Mouse (Mus musculus) embryonic stem cell, embryonic (primary cell): Measurements from ENCODE around the gene Glb1.

ENCODE experiments used
- CTCF ChIA-PET, 4 experiments: fragments of 300-600 bp in 2 of 4; fragments of 350-600 bp in 2 of 4; sonication (Branson Sonifier 250); formaldehyde crosslinking; loops; one replicate each; lab custom pipeline; 2022; ENCODE audit warnings: inconsistent platforms in 2 of 4; lab: Charles Lee
- POLR2A ChIA-PET, 4 experiments: fragments of 300-600 bp in 2 of 4; fragments of 350-600 bp in 2 of 4; sonication (Branson Sonifier 250); formaldehyde crosslinking; loops; one replicate each; lab custom pipeline; 2022; ENCODE audit warnings: antibody characterized with exemption in 4 of 4, inconsistent platforms in 1 of 4; lab: Charles Lee

Glb1 gene

DNA sequence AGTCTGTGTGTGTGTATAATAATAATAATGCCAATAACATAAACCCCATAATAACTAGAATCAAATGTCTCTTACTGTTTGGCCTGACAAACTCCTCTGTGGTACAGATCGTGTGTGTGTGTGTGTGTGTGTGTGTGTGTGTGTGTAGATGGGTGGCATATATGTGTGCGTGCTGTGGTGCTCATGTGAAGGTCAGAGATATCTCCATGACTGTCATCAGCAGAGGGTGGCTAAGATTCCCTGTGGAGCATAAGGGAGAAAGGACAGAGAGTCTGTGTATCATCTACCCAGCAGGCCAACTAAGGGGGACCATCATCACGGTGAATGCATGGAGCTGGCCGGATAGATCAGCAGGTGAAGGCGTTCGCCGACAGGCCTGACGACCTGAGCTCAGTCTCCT is 46.0 kb downstream of the Glb1 start:
- ChIA-PET CTCF (interaction anchor here in 1 of 4 experiments (1.4 kb wide), 1 partner anchor 10 kb away, joined by 4 read pairs; no protein-coding TSS in a partner anchor), POLR2A (interaction anchor here in 2 of 4 experiments (0.6 to 3.5 kb wide), 6 partner anchors 11 to 759 kb away, joined by 3 to 13 read pairs (median 3); no protein-coding TSS in a partner anchor)

DNA sequence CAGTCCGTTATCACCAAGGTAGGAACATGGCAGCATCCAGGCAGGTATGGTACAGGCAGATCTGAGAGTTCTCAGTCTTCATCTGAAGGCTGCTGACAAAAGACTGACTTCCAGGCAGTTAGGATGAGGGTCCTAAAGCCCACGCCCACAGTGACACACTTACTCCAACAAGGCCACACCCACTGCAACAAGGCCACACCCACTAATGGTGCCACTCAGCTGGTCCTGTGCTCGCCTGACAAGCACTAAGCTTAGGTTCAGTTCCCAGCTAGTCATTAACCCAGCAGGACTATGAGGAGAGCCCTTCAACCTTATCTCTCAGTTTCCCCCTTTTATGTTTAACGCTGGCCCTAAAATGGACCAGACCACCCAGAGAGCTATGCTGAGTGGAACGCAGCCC is 47.8 kb downstream of the Glb1 start:
- ChIA-PET POLR2A (interaction anchor here in 3 of 4 experiments (0.6 to 1.5 kb wide), 10 partner anchors 9 to 412 kb away, joined by 3 to 9 read pairs (median 4); no protein-coding TSS in a partner anchor), CTCF (interaction anchor here in 1 of 4 experiments (0.6 to 1.0 kb wide), 2 partner anchors 10 to 136 kb away, joined by 3 read pairs; no protein-coding TSS in a partner anchor)

DNA sequence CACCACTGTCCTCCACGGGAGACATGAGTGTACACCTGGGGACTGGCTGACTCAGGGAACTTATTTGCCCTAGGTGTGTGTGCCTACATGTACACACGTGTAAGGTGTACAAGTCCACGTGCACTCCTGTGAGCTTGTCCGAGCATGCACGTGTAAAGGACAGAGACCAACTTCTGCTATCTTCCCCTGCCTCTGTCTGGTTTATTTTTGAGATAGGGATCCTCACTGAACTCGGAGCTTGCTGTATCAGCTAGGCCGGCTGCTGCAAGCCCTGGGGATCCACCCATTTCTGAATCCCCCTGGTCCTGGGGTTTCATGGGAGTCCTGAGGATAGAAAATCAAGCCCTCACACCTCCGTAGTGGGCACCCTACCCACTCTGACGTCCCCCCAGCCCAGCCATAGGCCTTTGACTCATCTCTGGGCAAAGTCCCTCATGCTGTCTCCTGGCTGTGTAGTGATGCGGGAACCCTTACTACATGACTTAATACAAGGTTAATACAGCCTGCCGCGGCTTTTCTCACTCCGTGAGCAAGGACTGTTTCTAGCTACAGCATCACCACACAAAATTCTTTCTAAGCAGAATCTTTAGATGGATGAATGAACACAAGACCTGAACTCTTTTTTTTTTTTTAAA is 48.4 kb downstream of the Glb1 start:
- ChIA-PET CTCF (interaction anchor here in 1 of 4 experiments (0.6 to 1.0 kb wide), 2 partner anchors 11 to 135 kb away, joined by 3 read pairs; no protein-coding TSS in a partner anchor), POLR2A (interaction anchor here (0.6 to 1.5 kb wide), 15 partner anchors 8 to 412 kb away, joined by 3 to 9 read pairs (median 3); no protein-coding TSS in a partner anchor)

DNA sequence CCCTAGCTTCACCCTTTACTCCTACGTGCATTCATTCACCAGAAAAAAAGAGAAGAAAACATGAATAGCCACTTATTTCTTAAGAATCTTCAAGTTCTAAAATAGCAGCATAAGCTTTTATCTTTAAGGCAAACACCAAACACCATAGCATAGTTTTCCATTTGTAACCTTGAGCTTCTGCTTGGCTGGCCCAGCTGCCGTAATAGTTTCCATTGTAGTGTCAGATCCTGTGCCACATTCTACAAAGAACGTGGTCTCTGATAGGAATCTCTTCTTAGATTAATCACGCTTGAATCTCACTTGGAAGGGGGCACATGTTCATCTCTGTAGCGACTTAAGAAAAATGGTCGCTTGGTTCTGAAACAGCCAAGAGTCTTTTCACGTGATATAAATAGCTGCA is 50.7 kb downstream of the Glb1 start:
- ChIA-PET CTCF (interaction anchor here in 1 of 4 experiments (0.6 kb wide), 1 partner anchor 22 kb away, joined by 4 read pairs; no protein-coding TSS in a partner anchor), POLR2A (interaction anchor here in 2 of 4 experiments (1.3 to 1.4 kb wide), 3 partner anchors 16 to 39 kb away, joined by 3 read pairs; no protein-coding TSS in a partner anchor)

DNA sequence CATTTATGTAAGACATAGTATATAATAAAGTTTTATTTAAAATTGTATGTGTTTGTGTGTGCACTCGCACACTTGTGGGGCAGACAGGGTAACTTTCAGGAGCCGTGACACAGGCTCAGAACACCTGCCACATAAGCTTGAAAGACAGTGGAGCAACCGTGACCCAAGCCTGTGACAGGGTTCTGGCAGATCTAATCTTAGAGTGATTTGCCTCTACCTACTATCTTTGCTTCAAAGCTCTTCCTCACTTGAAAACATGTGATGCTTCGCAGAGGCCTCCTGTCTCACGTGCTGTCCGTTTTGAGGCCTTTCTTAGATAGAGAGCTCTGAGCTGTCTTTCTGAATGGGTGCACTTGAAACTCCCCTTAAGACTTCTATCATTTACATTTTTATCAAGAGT is 51.5 kb downstream of the Glb1 start:
- POLR2A ChIA-PET = interaction anchor here in 2 of 4 experiments (1.1 to 1.4 kb wide), 3 partner anchors 8 to 32 kb away, joined by 3 to 5 read pairs (median 3); no protein-coding TSS in a partner anchor
- CTCF ChIA-PET = no interaction called here

DNA sequence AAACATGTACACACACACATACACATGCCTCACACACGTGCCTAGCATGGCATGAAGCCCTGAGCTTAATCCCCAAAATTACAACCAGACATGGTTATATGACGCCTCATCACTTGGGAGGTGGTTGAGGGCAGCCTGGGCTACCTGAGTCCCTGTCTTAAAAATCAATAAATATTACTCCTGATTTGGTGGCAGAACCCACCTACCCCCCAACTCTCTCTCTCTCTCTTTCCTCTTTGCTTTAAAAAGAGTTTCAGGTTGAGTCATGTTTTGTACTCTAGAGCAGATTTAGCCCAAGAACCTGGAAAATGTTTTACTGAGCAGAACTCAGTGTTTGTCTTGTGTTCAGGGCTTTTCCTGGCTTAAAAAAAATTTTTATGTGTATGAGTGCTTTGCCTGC is 54.5 kb downstream of the Glb1 start:
- CTCF ChIA-PET = interaction anchor here in 2 of 4 experiments (0.6 to 1.4 kb wide), 3 partner anchors 18 to 54 kb away, joined by 3 to 4 read pairs (median 3); partner anchors contain the start of genes Glb1 (in 1 of the 2) and Tmppe (in 1 of the 2)
- POLR2A ChIA-PET = interaction anchor here in 1 of 4 experiments (0.8 to 2.0 kb wide), 7 partner anchors 12 to 128 kb away, joined by 3 to 6 read pairs (median 4); no protein-coding TSS in a partner anchor

DNA sequence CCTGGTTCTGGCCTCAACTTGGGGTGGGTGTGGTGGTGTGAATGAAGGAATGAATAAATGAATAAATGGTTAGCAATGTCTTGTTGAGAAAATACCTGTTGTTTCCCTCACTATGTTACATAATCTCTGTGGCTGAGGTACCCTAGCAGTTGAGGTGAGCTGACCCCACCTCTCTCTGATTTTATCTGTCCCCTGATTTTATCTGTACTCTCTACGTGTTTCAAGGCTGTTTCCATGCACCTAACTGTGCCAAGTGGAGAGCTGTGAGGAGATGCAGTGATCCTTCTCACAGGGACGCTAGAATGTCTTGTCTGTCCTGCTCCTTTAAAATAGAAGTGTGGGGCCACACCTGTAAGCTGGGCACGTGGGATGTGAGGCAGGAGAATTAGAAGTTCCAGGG is 57.6 kb downstream of the Glb1 start:
- POLR2A ChIA-PET = interaction anchor here in 3 of 4 experiments (0.6 to 1.4 kb wide), 5 partner anchors 11 to 24 kb away, joined by 3 to 11 read pairs (median 4); no protein-coding TSS in a partner anchor

DNA sequence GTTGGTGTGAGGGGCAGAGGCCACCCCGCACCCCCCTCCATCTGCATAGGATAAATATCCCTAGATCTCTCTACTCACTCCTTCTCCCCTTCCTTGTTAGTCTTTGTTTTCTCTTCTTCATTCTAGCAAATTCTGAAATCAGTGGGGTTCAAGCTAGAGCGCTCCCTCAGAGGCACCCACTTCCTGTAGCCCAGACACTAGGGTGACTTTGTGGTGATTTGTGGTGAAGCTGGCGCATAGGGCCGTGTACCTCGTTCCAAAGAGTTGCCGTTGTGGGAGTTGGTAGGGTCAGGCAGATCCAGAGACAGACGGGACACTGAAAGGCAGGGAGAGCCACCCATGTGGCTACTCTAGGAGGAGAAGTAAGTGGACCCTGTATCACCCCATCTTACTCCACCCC is 61.7 kb downstream of the Glb1 start:
- ChIA-PET CTCF (interaction anchor here in 3 of 4 experiments (0.5 to 0.6 kb wide), 5 partner anchors 29 to 118 kb away, joined by 3 to 10 read pairs (median 4); no protein-coding TSS in a partner anchor), POLR2A (interaction anchor here in 2 of 4 experiments (0.7 to 1.6 kb wide), 4 partner anchors 13 to 47 kb away, joined by 3 read pairs; no protein-coding TSS in a partner anchor)

More for the DNA sequence above, 57.6 kb downstream of the Glb1 start:
- CTCF ChIA-PET = no interaction called here

DNA sequence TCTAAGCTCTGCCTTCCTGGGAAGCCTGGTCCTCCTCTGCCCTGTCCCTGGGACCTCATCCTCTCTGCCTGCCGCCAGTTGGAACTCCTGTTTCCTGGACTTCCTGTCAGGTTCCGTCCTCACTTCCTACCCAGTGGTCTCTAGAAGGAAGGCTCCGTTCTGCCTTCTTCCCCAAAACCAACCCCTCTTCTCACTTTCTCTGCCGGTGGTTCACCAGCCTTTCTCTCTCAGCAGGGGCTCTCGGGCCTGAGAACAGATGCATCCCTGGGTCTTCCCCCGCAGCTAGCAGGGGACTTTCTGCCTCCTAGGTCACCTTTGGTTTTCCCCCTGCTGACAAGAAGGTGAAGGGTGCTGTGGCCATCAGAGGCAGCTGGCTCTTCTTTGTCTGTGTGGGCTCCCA is 64.6 kb downstream of the Glb1 start:
- CTCF ChIA-PET = no interaction called here

DNA sequence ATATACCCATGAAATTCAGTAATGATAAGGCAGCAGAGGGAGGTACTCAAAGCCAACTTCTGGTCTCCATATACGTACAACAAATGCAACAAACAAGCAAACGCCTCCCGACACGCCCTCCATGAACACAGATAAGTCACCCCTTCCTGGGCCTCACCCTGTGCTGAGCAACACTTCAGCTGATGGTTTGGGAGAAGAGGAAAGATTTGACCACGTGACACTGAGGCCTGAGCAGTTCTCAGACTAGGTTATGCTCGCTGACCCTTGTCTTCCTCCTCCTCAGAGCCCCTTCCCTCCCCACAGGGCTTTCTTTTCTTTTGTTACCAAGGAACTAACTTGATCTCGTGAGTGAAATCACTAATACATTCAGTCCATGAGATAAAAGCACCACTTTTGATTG is 66.0 kb downstream of the Glb1 start:
- POLR2A ChIA-PET = no interaction called here
- CTCF ChIA-PET = no interaction called here

More for the DNA sequence above, 64.6 kb downstream of the Glb1 start:
- POLR2A ChIA-PET = interaction anchor here in 1 of 4 experiments (1.0 to 1.3 kb wide), 6 partner anchors 8 to 245 kb away, joined by 3 to 4 read pairs (median 3); no protein-coding TSS in a partner anchor

DNA sequence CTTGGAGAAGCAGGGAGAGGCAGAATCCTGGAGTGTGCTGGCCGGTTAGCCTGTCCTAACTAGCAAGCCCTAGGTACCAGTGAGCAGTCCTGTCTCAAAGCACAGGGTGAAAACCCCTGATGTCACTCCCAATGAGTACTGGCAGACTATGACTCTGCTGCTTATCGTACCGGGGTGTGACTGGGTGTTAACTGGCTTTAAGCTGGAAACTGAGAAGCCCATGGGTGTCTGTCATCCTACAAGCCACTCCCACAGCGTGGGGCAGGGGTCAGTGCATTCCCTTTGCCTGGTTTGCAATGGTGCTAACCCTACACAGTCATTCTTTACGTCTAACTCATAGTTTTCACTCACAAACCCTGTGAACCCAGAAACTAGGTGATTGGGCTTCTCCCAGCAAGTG is 67.3 kb downstream of the Glb1 start:
- CTCF ChIA-PET = interaction anchor here in 3 of 4 experiments (0.6 to 1.0 kb wide), 7 partner anchors 17 to 116 kb away, joined by 3 to 7 read pairs (median 3); no protein-coding TSS in a partner anchor
- POLR2A ChIA-PET = interaction anchor here in 2 of 4 experiments (0.6 to 1.7 kb wide), 5 partner anchors 8 to 33 kb away, joined by 3 to 5 read pairs (median 4); no protein-coding TSS in a partner anchor

DNA sequence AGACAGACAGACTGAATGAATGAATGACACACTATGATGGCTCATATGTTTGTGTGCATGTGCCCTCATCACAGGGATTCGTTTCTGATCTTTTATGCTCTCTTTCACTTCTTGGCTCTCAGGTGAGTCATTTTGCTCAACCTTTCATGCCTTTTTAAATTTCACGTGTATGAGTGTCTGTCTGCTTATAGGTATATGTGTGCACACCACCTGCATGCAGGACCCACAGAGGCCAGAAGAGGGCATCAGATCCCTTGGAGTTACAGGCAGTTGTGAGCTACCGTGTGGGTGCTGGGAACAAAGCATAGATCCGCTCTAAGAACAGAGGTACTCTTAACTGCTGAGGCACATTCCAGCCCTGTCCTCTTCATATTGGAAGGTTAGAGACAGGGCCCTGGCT is 67.8 kb downstream of the Glb1 start:
- POLR2A ChIA-PET = interaction anchor here in 1 of 4 experiments (1.0 to 1.7 kb wide), 5 partner anchors 8 to 34 kb away, joined by 3 to 5 read pairs (median 3); no protein-coding TSS in a partner anchor
- CTCF ChIA-PET = interaction anchor here (0.5 to 1.0 kb wide), 17 partner anchors 16 to 146 kb away, joined by 3 to 10 read pairs (median 3); no protein-coding TSS in a partner anchor

DNA sequence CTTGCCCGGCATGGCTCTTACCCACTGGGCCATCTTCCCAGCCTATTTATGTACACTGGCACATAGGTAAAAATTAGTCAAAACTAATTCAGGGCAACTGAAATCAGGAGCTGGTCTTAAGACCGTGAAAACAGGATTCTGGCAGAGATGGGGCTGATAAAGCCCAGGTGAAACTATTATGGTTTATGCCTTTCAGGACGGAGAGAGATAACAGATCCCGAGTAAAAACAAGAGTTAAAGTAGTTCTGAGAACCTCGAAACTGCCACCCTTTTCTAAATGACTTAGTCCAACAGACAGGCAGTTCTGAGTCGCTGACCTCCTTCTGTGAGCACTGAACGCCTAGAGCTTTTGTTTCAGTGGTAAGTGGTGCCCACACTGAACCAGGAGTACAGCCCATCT is 71.0 kb downstream of the Glb1 start:
- POLR2A ChIA-PET = interaction anchor here in 2 of 4 experiments (0.6 to 1.8 kb wide), 4 partner anchors 10 to 39 kb away, joined by 3 to 6 read pairs (median 3); no protein-coding TSS in a partner anchor
- CTCF ChIA-PET = interaction anchor here in 2 of 4 experiments (0.6 to 0.8 kb wide), 3 partner anchors 13 to 108 kb away, joined by 3 to 4 read pairs (median 4); no protein-coding TSS in a partner anchor

DNA sequence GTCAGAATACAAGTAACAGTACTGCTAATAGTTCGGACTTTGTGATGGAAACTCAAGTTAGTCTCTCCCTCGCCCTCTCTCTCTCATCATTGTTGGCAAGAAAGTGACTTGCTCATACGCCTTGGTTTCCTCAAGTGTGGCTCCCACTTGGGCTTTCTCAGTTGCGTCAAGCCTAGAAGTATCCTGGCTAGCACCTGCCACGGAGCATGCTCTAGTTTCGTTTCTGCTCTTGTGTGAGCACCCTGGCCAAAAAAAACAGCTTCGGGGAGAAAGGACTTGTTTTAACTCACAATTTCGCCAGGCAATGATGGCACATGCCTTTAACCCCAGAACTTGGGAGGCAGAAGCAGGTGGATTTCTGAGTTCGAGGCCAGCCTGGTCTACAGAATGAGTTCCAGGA is 76.1 kb downstream of the Glb1 start:
- POLR2A ChIA-PET = interaction anchor here in 3 of 4 experiments (0.8 to 2.5 kb wide), 10 partner anchors 8 to 105 kb away, joined by 3 to 8 read pairs (median 4); no protein-coding TSS in a partner anchor

DNA sequence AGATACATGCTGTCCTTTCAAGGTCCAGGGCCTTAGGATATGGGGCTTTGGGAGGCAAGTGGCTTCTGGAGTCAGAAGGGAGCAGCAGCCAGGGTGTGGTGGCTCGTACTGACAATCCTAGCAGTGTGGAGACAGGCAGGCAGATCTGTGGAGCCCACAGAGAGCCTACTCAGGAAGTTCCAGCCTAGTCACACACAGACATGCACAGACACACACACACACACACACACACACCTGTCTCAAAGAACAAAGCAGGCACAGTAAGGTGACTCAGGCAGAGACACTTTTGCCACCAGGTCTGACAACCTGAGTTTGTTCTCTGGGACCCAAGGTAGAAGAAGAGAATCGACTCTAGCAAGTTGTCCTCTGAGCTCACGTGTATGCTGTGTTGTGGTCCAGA is 80.1 kb downstream of the Glb1 start:
- ChIA-PET CTCF (interaction anchor here in 1 of 4 experiments (0.6 kb wide), 1 partner anchor 163 kb away, joined by 4 read pairs; no protein-coding TSS in a partner anchor), POLR2A (interaction anchor here in 2 of 4 experiments (0.6 to 0.8 kb wide), 3 partner anchors 14 to 1379 kb away, joined by 3 to 8 read pairs (median 4); no protein-coding TSS in a partner anchor)

More for the DNA sequence above, 76.1 kb downstream of the Glb1 start:
- CTCF ChIA-PET = interaction anchor here in 1 of 4 experiments (1.8 kb wide), 1 partner anchor 61 kb away, joined by 6 read pairs; no protein-coding TSS in a partner anchor

DNA sequence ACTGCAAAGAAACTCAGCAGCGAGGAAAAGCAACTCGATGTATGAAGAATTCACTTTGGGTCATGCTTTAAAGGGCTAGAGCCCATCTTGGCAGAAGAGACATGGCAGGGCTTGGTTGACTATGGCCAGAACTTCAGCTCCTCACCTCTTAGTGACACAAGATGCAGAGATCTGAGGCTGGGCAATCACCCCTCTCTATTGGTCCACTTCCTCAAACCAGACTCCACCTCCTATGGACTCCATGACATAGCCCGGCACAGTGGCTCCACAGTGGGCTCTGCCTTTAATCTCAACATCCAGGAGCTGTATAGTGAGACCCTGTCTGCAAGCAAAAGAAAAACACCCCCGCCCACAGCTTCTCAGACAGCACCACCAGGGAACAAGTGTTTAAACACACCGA is 83.9 kb downstream of the Glb1 start:
- ChIA-PET CTCF (interaction anchor here (0.6 to 1.8 kb wide), 8 partner anchors 9 to 97 kb away, joined by 3 to 7 read pairs (median 3); no protein-coding TSS in a partner anchor), POLR2A (interaction anchor here in 3 of 4 experiments (0.6 to 2.1 kb wide), 10 partner anchors 9 to 743 kb away, joined by 3 to 7 read pairs (median 3); partner anchors contain the start of gene Crtap (in 1 of the 3))

DNA sequence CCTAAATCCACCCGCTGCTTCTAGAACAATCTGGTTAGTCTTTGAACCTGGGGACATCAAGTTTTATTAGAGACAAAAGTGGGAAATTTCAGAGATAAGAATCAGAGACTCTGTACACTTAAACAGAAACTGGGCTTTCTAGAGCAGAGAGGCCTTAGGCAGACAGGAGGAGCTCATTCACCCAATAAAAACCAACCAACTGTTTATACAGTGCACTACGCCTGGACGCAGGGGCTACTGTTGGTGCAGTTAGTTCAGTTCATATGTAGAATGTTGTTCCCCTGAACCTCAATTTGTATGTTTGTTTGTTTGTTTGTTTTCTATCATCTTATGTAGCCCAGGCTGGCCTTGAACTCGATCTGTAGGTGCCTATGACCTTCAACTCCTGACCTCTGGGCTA is 85.9 kb downstream of the Glb1 start:
- CTCF ChIA-PET = interaction anchor here in 3 of 4 experiments (0.6 to 1.0 kb wide), 5 partner anchors 10 to 240 kb away, joined by 3 to 4 read pairs (median 3); no protein-coding TSS in a partner anchor
- POLR2A ChIA-PET = interaction anchor here in 3 of 4 experiments (0.9 to 2.0 kb wide), 7 partner anchors 9 to 67 kb away, joined by 3 to 11 read pairs (median 6); partner anchors contain the start of gene Ccr4 (in 1 of the 3)
